Mouse (Mus musculus): ENCODE measurements around the gene Ndst2. TPM values are rescaled to one million over a fixed set of nuclear protein-coding genes. Genes with fewer than 3 reads are reported as not detected.

Gene Ndst2
- polyA plus RNA-seq, 1 experiment from 2014 or later = 34.5 TPM

DNA sequence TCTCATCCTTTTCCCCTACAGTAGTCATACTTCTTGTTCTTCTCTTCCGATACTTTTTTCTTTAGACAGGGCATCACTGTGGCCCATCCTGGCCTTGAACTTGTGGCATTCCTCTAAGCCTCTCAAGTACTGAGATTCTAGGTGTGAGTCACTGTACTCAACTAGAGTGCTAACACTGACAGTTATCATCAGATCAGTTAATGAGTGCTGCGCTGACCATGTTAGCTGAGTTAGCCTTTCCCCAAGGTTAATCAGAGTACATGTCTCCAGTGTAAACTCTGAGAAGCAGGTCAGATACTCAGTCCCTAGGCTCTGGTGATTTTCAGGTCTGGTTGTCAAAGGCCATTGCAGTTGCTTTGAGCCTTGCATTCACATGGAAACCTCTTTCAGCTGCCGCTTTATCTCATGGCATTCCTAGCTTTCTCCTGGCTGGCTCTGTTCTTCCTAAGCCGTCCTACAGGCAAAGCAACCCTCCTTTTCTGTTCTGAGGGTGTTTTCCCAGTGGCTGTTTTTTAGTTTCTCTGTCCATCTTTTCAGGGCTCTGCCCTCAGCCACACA is 15.2 kb upstream of the Ndst2 start:
- H3K4me2 ChIP-seq = no peak overlapping the region
- DNase-seq (ENCODE audit: low spot score) (no peak), ATAC-seq (replicated peaks; ENCODE audit: low FRiP score) (no peak)
- no peak overlapping the region for H3K9ac ChIP-seq (ENCODE audit: low read depth, low read length)
- H3K27me3 ChIP-seq (replicated peaks; ENCODE audit: control insufficient read depth, insufficient read depth, low read length) = no peaks in the 10 kb centered on the region
- no peaks in the 10 kb centered on the region for H3K4me1 ChIP-seq (replicated peaks; ENCODE audit: control insufficient read depth, insufficient read depth, low read length)
- peaks cover under 1% of the 10 kb centered on the region; the same call in 1 of the 2 replicates for H3K36me3 ChIP-seq (ENCODE audit: control insufficient read depth, insufficient read depth, low read length)
- no peak overlapping the region for H3K4me3 ChIP-seq (ENCODE audit: low read depth, low read length)
- H3K27ac ChIP-seq (ENCODE audit: low read depth, low read length) = no peak overlapping the region
- 81% methylated on average over 4 of the region's 4 CpGs for WGBS
- H3K9me3 ChIP-seq (ENCODE audit: control insufficient read depth, low read length) = no peaks in the 10 kb centered on the region

DNA sequence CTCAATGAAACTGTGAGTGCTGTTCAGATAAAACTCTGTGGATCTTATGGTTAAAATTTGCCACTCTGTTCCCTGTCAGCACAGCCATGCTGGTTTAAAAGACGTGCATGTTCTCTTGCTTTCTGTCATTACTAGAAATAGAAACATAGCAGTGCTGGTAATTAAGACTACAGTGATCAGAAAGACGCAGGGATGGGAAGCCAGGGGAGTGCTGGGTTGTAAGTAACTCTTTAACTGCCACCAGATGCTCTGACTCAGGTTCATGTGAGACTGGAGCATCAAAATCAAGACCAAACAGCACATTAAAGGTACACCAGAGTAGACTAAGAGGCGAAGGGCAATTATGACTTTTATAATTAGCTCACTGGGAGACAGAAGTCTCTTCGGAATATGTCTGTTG is 14.0 kb upstream of the Ndst2 start:
- 78% methylated on average over 4 of the region's 4 CpGs for WGBS
- ATAC-seq (replicated peaks; ENCODE audit: low FRiP score) = no peak
- no peak overlapping the region for H3K9ac ChIP-seq (ENCODE audit: low read depth, low read length)
- H3K27ac ChIP-seq (ENCODE audit: low read depth, low read length) = no peak overlapping the region
- no peak for DNase-seq (ENCODE audit: low spot score)
- H3K36me3 ChIP-seq (ENCODE audit: control insufficient read depth, insufficient read depth, low read length) = peaks cover 2% of the 10 kb centered on the region; the same call in 1 of the 2 replicates
- no peaks in the 10 kb centered on the region for H3K4me1 ChIP-seq (replicated peaks; ENCODE audit: control insufficient read depth, insufficient read depth, low read length)
- H3K27me3 ChIP-seq (replicated peaks; ENCODE audit: control insufficient read depth, insufficient read depth, low read length) = no peaks in the 10 kb centered on the region
- H3K9me3 ChIP-seq (ENCODE audit: control insufficient read depth, low read length) = no peaks in the 10 kb centered on the region
- no peak overlapping the region for H3K4me3 ChIP-seq (ENCODE audit: low read depth, low read length)
- H3K4me2 ChIP-seq = no peak overlapping the region

- H3K9me3 ChIP-seq (ENCODE audit: control insufficient read depth, low read length) = no peaks in the 10 kb centered on the region
- H3K4me2 ChIP-seq = no peak overlapping the region
- H3K4me3 ChIP-seq (ENCODE audit: low read depth, low read length) = no peak overlapping the region
- peaks cover 6% of the 10 kb centered on the region; the same call in 1 of the 2 replicates for H3K36me3 ChIP-seq (ENCODE audit: control insufficient read depth, insufficient read depth, low read length)
- H3K27ac ChIP-seq (ENCODE audit: low read depth, low read length) = no peak overlapping the region
- H3K9ac ChIP-seq (ENCODE audit: low read depth, low read length) = no peak overlapping the region
- ATAC-seq (replicated peaks; ENCODE audit: low FRiP score) (no peak), DNase-seq (ENCODE audit: low spot score) (no peak)
- H3K4me1 ChIP-seq (replicated peaks; ENCODE audit: control insufficient read depth, insufficient read depth, low read length) = no peaks in the 10 kb centered on the region
- 82% methylated on average over 3 of the region's 3 CpGs for WGBS
- H3K27me3 ChIP-seq (replicated peaks; ENCODE audit: control insufficient read depth, insufficient read depth, low read length) = no peaks in the 10 kb centered on the region
Observed at GRCm38 (mm10) chr14:20746935-20747334, 12.6 kb upstream of the Ndst2 start.

DNA sequence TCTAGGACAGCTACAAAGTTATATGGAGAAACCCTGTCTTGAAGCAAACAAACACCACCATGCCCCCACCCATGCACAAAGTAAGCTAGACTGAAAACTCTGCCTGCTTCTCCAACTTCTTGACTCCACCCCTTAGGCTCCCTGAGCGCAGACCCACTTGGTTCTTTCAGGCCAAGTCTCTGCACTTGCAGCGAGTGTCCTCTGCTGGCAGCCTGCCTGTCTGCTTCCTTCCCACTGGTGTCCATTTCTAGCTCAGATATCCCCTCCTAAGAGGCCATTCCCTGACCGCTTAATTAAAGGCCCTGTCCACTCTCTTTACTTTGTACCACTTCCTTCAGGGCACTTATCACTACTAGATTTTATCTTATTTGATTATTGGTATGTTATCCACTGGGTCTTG is 9.3 kb upstream of the Ndst2 start:
- Histone ChIP-seq H3K36me3 (ENCODE audit: control insufficient read depth, insufficient read depth, low read length) (peaks cover 12% of the 10 kb centered on the region; the same call in 1 of the 2 replicates), H3K27ac (ENCODE audit: low read depth, low read length) (no peak overlapping the region)
- 81% methylated on average over 3 of the region's 3 CpGs for WGBS

DNA sequence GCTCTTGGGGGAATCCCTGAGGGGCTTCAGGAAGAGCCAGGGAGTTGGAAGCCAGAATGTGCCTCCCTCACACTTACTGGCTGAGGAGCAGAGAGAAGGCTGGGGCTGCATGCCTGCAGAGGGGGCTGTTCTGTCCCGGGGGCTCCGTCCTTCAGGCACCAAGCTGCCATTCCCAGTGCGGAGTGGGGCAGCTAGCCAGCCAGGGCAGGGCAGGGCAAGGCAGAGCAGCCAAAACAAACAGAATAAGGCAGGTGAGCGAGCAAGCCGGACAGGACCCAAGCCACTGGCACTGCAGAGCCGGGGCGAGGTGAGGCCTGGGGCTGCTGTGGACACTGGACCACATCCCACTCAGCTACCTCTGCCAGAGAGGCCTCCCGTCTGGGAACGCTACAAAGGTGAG is 6.9 kb upstream of the Ndst2 start:
- Histone ChIP-seq H3K4me1 (replicated peaks; ENCODE audit: control insufficient read depth, insufficient read depth, low read length) (peaks cover 8% of the 10 kb centered on the region), H3K4me2 (no peak overlapping the region), H3K9me3 (ENCODE audit: control insufficient read depth, low read length) (no peaks in the 10 kb centered on the region), H3K27me3 (replicated peaks; ENCODE audit: control insufficient read depth, insufficient read depth, low read length) (no peaks in the 10 kb centered on the region), H3K27ac (ENCODE audit: low read depth, low read length) (no peak overlapping the region), H3K9ac (ENCODE audit: low read depth, low read length) (no peak overlapping the region), H3K4me3 (ENCODE audit: low read depth, low read length) (no peak overlapping the region), H3K36me3 (ENCODE audit: control insufficient read depth, insufficient read depth, low read length) (peaks cover 16% of the 10 kb centered on the region; the same call in 1 of the 2 replicates)
- DNase-seq (ENCODE audit: low spot score) = no peak
- ATAC-seq (replicated peaks; ENCODE audit: low FRiP score) = no peak
- WGBS = 85% methylated on average over 9 of the region's 9 CpGs

More for the DNA sequence above, 9.3 kb upstream of the Ndst2 start:
- Histone ChIP-seq H3K4me2 (no peak overlapping the region), H3K9me3 (ENCODE audit: control insufficient read depth, low read length) (no peaks in the 10 kb centered on the region), H3K9ac (ENCODE audit: low read depth, low read length) (no peak overlapping the region), H3K27me3 (replicated peaks; ENCODE audit: control insufficient read depth, insufficient read depth, low read length) (no peaks in the 10 kb centered on the region), H3K4me3 (ENCODE audit: low read depth, low read length) (no peak overlapping the region), H3K4me1 (replicated peaks; ENCODE audit: control insufficient read depth, insufficient read depth, low read length) (no peaks in the 10 kb centered on the region)
- ATAC-seq (replicated peaks; ENCODE audit: low FRiP score) (no peak), DNase-seq (ENCODE audit: low spot score) (no peak)

- WGBS = 71% methylated on average over 8 of the region's 8 CpGs
- Histone ChIP-seq H3K4me3 (ENCODE audit: low read depth, low read length) (no peak overlapping the region), H3K27ac (ENCODE audit: low read depth, low read length) (no peak overlapping the region), H3K9ac (ENCODE audit: low read depth, low read length) (no peak overlapping the region), H3K27me3 (replicated peaks; ENCODE audit: control insufficient read depth, insufficient read depth, low read length) (no peaks in the 10 kb centered on the region), H3K9me3 (ENCODE audit: control insufficient read depth, low read length) (no peaks in the 10 kb centered on the region), H3K4me1 (replicated peaks; ENCODE audit: control insufficient read depth, insufficient read depth, low read length) (peaks cover 21% of the 10 kb centered on the region), H3K36me3 (ENCODE audit: control insufficient read depth, insufficient read depth, low read length) (peaks cover 19% of the 10 kb centered on the region; the same call in 1 of the 2 replicates), H3K4me2 (no peak overlapping the region)
- DNase-seq (ENCODE audit: low spot score) (no peak), ATAC-seq (replicated peaks; ENCODE audit: low FRiP score) (no peak)
Observed at GRCm38 (mm10) chr14:20738511-20738910, 4.1 kb upstream of the Ndst2 start.

DNA sequence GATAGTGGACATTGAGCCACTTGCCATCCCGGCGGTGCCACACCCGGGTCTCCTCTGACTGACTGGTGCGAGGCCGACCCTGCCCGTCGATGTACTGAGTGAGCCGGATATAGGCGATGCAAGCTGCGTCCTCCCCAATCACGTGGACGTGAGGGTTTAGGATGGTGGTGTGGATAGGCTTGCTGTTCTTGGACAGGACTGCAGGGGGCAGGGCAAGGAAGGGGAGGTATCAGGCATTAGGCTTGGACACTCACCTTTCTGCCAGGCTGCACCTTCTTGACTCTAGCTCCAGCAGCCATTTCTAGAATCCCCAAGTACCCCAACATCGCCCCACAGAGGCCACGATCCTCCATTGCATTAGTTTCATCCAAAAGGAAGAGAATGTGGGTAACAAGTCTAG is 2.9 kb upstream of the Ndst2 start:
- Histone ChIP-seq H3K27ac (ENCODE audit: low read depth, low read length) (0 out of 2 replicates have a peak overlapping the region, but pooled peaks have one; percentile 11), H3K4me1 (replicated peaks; ENCODE audit: control insufficient read depth, insufficient read depth, low read length) (peaks cover 26% of the 10 kb centered on the region), H3K4me3 (ENCODE audit: low read depth, low read length) (no peak overlapping the region), H3K36me3 (ENCODE audit: control insufficient read depth, insufficient read depth, low read length) (peaks cover 15% of the 10 kb centered on the region; the same call in 1 of the 2 replicates), H3K27me3 (replicated peaks; ENCODE audit: control insufficient read depth, insufficient read depth, low read length) (no peaks in the 10 kb centered on the region), H3K4me2 (peak overlapping the region; percentile 23; the same call in 1 of the 2 replicates), H3K9me3 (ENCODE audit: control insufficient read depth, low read length) (no peaks in the 10 kb centered on the region), H3K9ac (ENCODE audit: low read depth, low read length) (no peak overlapping the region)
- 40% methylated on average over 14 of the region's 14 CpGs for WGBS
- ATAC-seq (replicated peaks; ENCODE audit: low FRiP score) (0 out of 2 replicates have a peak, but pooled peaks have one; percentile 15), DNase-seq (ENCODE audit: low spot score) (no peak)

GRCm38 (mm10) chr14:20735892-20736390 is 1.6 kb upstream of the Ndst2 start:
- peaks cover 9% of the 10 kb centered on the region; the same call in 1 of the 2 replicates for H3K36me3 ChIP-seq (ENCODE audit: control insufficient read depth, insufficient read depth, low read length)
- 81% methylated on average over 13 of the region's 13 CpGs for WGBS
- no peak for DNase-seq (ENCODE audit: low spot score)
- ATAC-seq (replicated peaks; ENCODE audit: low FRiP score) = no peak
- H3K4me1 ChIP-seq (replicated peaks; ENCODE audit: control insufficient read depth, insufficient read depth, low read length) = peaks cover 31% of the 10 kb centered on the region
- H3K4me2 ChIP-seq = no peak overlapping the region
- no peak overlapping the region for H3K27ac ChIP-seq (ENCODE audit: low read depth, low read length)
- H3K9me3 ChIP-seq (ENCODE audit: control insufficient read depth, low read length) = no peaks in the 10 kb centered on the region
- H3K27me3 ChIP-seq (replicated peaks; ENCODE audit: control insufficient read depth, insufficient read depth, low read length) = no peaks in the 10 kb centered on the region
- no peak overlapping the region for H3K4me3 ChIP-seq (ENCODE audit: low read depth, low read length)
- no peak overlapping the region for H3K9ac ChIP-seq (ENCODE audit: low read depth, low read length)

GRCm38 (mm10) chr14:20735052-20735451 is 690 bp upstream of the Ndst2 start:
- peaks cover 12% of the 10 kb centered on the region; the same call in 1 of the 2 replicates for H3K36me3 ChIP-seq (ENCODE audit: control insufficient read depth, insufficient read depth, low read length)
- DNase-seq (ENCODE audit: low spot score) (no peak), ATAC-seq (replicated peaks; ENCODE audit: low FRiP score) (no peak)
- H3K4me2 ChIP-seq = peak overlapping the region; percentile 96
- H3K27me3 ChIP-seq (replicated peaks; ENCODE audit: control insufficient read depth, insufficient read depth, low read length) = no peaks in the 10 kb centered on the region
- WGBS = 67% methylated on average over 2 of the region's 2 CpGs
- peak overlapping the region; percentile 95; the same call in 1 of the 2 replicates for H3K4me3 ChIP-seq (ENCODE audit: low read depth, low read length)
- H3K9ac ChIP-seq (ENCODE audit: low read depth, low read length) = no peak overlapping the region
- H3K4me1 ChIP-seq (replicated peaks; ENCODE audit: control insufficient read depth, insufficient read depth, low read length) = peaks cover 33% of the 10 kb centered on the region
- H3K9me3 ChIP-seq (ENCODE audit: control insufficient read depth, low read length) = no peaks in the 10 kb centered on the region
- peak overlapping the region; percentile 97; the same call in 1 of the 2 replicates for H3K27ac ChIP-seq (ENCODE audit: low read depth, low read length)
